Mouse (Mus musculus) liver, embryonic 11.5 days (tissue): ENCODE measurements around the gene Pdxk. TPM values are rescaled to one million over a fixed set of nuclear protein-coding genes. Genes with fewer than 3 reads are reported as not detected.

Experiments used
- ATAC-seq: fragments of 200-750 bp; cut with Nextera tagmentation; replicated peaks from 2 replicates; pipeline ENCODE4 v1.8.0; 2017; ENCODE audit warnings: moderate number of reproducible peaks, mild to moderate bottlenecking, moderate TSS enrichment, moderate library complexity; ENCODE audit not compliant: low FRiP score
- DNase-seq: peaks from one replicate; pipeline ENCODE4 v3.0.0-alpha.2; 2017; ENCODE audit warnings: low spot score
- H3K27ac ChIP-seq: fragments of 300-500 bp; sonication (generic); 2 replicates; pipeline ENCODE4 v1.5.1; 2014; ENCODE audit warnings: mild to moderate bottlenecking, low read depth, low read length, control low read depth
- H3K27me3 ChIP-seq: fragments of 300-500 bp; sonication (generic); replicated peaks from 2 replicates; pipeline ENCODE4 v1.6.1; 2014; ENCODE audit warnings: low read length, mixed read lengths; ENCODE audit not compliant: control insufficient read depth, insufficient read depth
- H3K36me3 ChIP-seq: fragments of 300-500 bp; sonication (generic); 2 replicates; pipeline ENCODE4 v1.6.1; 2014; ENCODE audit warnings: mild to moderate bottlenecking, low read length, moderate library complexity, mixed read lengths; ENCODE audit not compliant: control insufficient read depth, insufficient read depth
- H3K4me1 ChIP-seq: fragments of 300-500 bp; sonication (generic); replicated peaks from 2 replicates; pipeline ENCODE4 v1.6.1; 2014; ENCODE audit warnings: low read length, mixed read lengths; ENCODE audit not compliant: control insufficient read depth, insufficient read depth
- H3K4me2 ChIP-seq: fragments of 300-500 bp; sonication (generic); 2 replicates; pipeline ENCODE4 v1.6.1; 2014; ENCODE audit warnings: mild to moderate bottlenecking, control low read depth, moderate library complexity
- H3K4me3 ChIP-seq: fragments of 300-500 bp; sonication (generic); 2 replicates; pipeline ENCODE4 v1.5.1; 2014; ENCODE audit warnings: low read depth, low read length, control low read depth
- H3K9ac ChIP-seq: fragments of 300-500 bp; sonication (generic); 2 replicates; pipeline ENCODE4 v1.6.1; 2014; ENCODE audit warnings: low read depth, low read length, control low read depth
- H3K9me3 ChIP-seq: fragments of 300-500 bp; sonication (generic); 2 replicates; pipeline ENCODE4 v1.6.1; 2016; ENCODE audit warnings: low read length, inconsistent platforms, mixed read lengths; ENCODE audit not compliant: control insufficient read depth
- WGBS: fragments of 180-500 bp; shearing (Covaris S2); extraction: QIAGEN DNeasy Blood & Tissue Kit; methylation state at CpG from one replicate; pipeline ENCODE4 v1.1.7; 2014; 5-methylcytosine and 5-hydroxymethylcytosine counted together
- polyA plus RNA-seq: library from polyadenylated mRNA; unstranded; fragments of >200 nt; fragmentation: Nextera tagmentation; extraction: Ambion mirVana; gene quantifications from 2 replicates; pipeline ENCODE4 v1.2.1, GENCODE M21; 2014

The Pdxk gene
- polyA plus RNA-seq, 1 experiment from 2014 or later = 11.3 TPM

DNA sequence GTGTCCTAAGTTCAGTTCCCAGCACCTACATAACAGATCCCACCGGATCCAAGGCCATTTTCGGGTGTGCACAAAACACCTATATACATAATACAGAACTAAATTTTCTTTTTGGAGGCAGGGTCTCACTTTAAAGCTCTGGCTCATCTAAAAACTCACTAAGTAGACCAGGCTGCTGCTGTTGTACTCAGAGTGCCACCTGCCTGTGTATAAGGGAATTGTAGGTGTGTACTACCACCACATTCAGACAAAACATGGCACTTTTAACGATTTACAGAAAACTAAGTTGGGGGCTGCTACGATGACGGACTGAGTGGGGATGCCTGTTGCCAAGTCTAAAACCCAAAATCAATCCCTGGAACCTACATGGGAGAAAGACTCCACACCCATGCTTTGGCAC is 14.0 kb downstream of the Pdxk start:
- H3K4me3 ChIP-seq = no peak overlapping the region
- no peak overlapping the region for H3K4me2 ChIP-seq
- WGBS = 86% methylated on average over 5 of the region's 5 CpGs
- no peak for DNase-seq
- ATAC-seq = no peak
- no peaks in the 10 kb centered on the region for H3K27me3 ChIP-seq
- H3K4me1 ChIP-seq = no peaks in the 10 kb centered on the region
- H3K9ac ChIP-seq = no peak overlapping the region
- no peaks in the 10 kb centered on the region for H3K9me3 ChIP-seq
- H3K27ac ChIP-seq = no peak overlapping the region
- peaks cover 3% of the 10 kb centered on the region; the same call in 1 of the 2 replicates for H3K36me3 ChIP-seq

DNA sequence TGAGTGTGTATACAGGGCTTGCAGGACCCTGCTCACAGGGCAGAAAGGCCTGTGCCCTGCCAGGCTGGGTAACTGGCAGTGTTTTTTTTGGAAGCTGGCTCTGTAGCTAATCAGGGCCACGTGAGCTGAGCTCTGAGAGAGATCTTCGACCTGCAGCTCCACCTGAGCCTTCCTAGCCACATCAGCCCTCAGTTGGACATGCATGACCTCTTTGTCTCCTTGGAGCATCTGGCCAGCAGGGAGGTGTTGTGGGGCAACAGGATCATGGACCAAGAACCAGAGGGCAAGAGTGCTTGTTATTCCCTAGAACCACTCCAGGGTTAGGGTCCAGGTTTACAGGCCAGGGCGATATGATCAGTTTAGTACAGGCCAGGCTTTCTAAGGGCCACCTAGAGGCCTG is 17.4 kb downstream of the Pdxk start:
- H3K27me3 ChIP-seq = no peaks in the 10 kb centered on the region
- no peak overlapping the region for H3K4me2 ChIP-seq
- ATAC-seq (no peak), DNase-seq (no peak)
- H3K4me3 ChIP-seq = no peak overlapping the region
- peaks cover 9% of the 10 kb centered on the region; the same call in 1 of the 2 replicates for H3K36me3 ChIP-seq
- no peaks in the 10 kb centered on the region for H3K9me3 ChIP-seq
- H3K4me1 ChIP-seq = no peaks in the 10 kb centered on the region
- no peak overlapping the region for H3K27ac ChIP-seq
- H3K9ac ChIP-seq = no peak overlapping the region
- WGBS = 94% methylated on average over 3 of the region's 3 CpGs

DNA sequence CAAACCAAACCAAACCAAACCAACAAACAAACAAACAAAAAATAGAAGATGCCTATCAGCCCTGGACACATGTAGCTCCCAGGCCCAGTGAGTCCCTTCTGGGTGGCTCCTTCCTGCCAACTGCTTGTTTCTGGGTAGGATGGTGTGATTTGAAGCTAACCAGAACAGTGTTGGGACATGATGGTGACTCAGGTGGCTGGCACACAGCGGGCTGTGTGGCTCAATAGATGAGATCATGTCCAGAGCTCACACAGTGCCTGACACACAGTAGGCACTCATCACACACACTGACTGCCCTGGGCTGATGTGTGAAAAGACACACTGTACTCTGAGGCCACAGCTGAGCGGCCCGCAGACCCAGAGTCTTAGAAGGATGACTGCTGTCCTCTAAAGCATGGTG is 18.6 kb downstream of the Pdxk start:
- Histone ChIP-seq H3K4me3 (no peak overlapping the region), H3K27me3 (no peaks in the 10 kb centered on the region), H3K36me3 (peaks cover 12% of the 10 kb centered on the region; the same call in 1 of the 2 replicates), H3K4me1 (no peaks in the 10 kb centered on the region), H3K9me3 (no peaks in the 10 kb centered on the region), H3K27ac (no peak overlapping the region), H3K4me2 (no peak overlapping the region), H3K9ac (no peak overlapping the region)
- DNase-seq (no peak), ATAC-seq (no peak)
- 87% methylated on average over 3 of the region's 3 CpGs for WGBS

DNA sequence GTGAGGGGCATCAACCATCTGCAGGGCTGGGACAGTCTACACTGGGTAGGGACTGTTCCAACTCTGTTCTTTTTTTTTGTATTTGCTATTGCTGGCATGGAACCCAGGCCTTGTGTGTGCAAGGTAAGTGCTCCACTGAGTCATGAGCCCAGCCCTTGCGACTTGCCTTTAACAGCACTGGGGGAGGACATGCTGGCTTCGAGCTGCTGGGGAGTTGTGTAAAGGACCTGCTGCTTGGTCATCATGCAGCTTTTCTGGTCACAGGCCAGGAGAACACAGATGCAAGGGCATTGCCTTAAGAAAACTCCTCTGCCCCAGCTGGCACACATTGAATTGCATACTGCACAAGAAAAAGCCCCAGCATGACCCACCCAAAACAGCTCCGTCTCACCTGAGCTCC is 22.5 kb downstream of the Pdxk start:
- DNase-seq (no peak), ATAC-seq (no peak)
- no peaks in the 10 kb centered on the region for H3K9me3 ChIP-seq
- H3K27ac ChIP-seq = no peak overlapping the region
- no peak overlapping the region for H3K4me2 ChIP-seq
- H3K9ac ChIP-seq = no peak overlapping the region
- H3K4me3 ChIP-seq = no peak overlapping the region
- H3K36me3 ChIP-seq = peaks cover 15% of the 10 kb centered on the region; the same call in 1 of the 2 replicates
- H3K27me3 ChIP-seq = no peaks in the 10 kb centered on the region
- 92% methylated on average over 3 of the region's 3 CpGs for WGBS
- H3K4me1 ChIP-seq = no peaks in the 10 kb centered on the region

DNA sequence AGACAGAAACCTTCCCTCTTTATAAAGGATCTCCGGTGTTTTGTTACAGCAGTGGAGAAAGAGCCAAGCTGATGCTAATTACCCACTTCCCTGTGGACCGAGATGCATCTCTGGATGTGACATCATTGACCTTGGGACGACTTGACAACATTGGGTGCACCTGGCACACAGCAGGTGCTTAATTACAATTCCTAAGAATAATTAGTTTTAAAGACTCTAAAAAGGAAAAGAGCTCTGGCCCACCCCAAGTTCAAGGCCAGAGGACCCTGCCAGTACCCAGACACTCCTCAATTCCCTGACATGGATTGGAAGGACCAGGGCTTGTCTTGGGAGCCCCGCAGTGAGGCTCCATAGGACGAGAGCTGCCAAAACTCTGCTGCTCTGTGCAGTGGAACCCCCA is 23.2 kb downstream of the Pdxk start:
- WGBS = 77% methylated on average over 5 of the region's 5 CpGs
- no peaks in the 10 kb centered on the region for H3K9me3 ChIP-seq
- ATAC-seq = no peak

DNA sequence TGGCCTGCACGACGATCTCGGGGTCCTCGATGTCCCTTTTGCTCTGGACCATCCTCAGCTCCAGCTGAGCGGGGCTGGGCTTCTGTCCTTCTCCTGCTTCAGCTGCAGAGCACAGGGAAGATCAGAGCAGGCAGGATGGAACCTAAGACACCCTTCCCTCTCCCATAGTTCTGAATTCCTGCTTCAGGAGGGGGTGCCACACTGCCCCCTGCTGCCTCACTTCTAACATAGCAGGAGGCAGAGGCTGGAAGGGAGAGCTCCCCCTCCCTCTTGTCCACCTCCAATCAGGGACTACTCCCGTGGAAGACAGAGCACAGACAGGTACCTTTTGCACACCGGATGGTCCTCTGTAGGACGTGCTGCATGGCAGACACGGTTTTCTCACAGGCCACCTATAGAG is 24.0 kb downstream of the Pdxk start:
- DNase-seq (no peak), ATAC-seq (no peak)
- no peaks in the 10 kb centered on the region for H3K4me1 ChIP-seq

More for the DNA sequence above, 23.2 kb downstream of the Pdxk start:
- DNase-seq = no peak
- Histone ChIP-seq H3K36me3 (peaks cover 13% of the 10 kb centered on the region; the same call in 1 of the 2 replicates), H3K27ac (no peak overlapping the region), H3K9ac (no peak overlapping the region), H3K4me3 (no peak overlapping the region), H3K4me1 (no peaks in the 10 kb centered on the region), H3K4me2 (no peak overlapping the region), H3K27me3 (no peaks in the 10 kb centered on the region)

DNA sequence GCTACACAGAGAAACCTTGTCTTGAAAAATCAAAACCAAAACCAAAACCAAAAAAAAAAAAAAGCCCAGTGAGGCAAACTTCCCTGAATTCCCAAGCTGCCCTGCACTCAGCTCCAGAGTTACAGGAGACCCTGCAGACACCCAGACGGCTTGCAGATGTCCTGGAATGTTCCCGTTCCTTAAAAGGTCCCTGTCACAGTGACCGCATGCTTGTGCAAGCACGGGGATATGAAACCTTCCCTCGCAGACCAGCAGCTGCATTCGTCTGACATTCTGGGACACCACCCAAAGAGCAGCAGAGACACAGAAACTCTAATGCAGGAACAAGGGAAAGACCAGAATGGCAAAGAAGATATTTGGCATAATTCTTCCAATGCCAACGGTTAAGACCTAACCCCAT is 24.8 kb downstream of the Pdxk start:
- peaks cover 12% of the 10 kb centered on the region; the same call in 1 of the 2 replicates for H3K36me3 ChIP-seq
- no peaks in the 10 kb centered on the region for H3K4me1 ChIP-seq
- ATAC-seq = no peak
- H3K9ac ChIP-seq = no peak overlapping the region
- H3K27me3 ChIP-seq = no peaks in the 10 kb centered on the region
- H3K4me2 ChIP-seq = no peak overlapping the region
- no peak overlapping the region for H3K4me3 ChIP-seq
- DNase-seq = no peak
- H3K9me3 ChIP-seq = no peaks in the 10 kb centered on the region
- no peak overlapping the region; the same call in 1 of the 2 replicates for H3K27ac ChIP-seq
- 86% methylated on average over 7 of the region's 7 CpGs for WGBS

More for the DNA sequence above, 24.0 kb downstream of the Pdxk start:
- WGBS = 60% methylated on average over 9 of the region's 9 CpGs
- Histone ChIP-seq H3K9ac (no peak overlapping the region), H3K4me3 (no peak overlapping the region), H3K27me3 (no peaks in the 10 kb centered on the region), H3K9me3 (no peaks in the 10 kb centered on the region), H3K4me2 (no peak overlapping the region), H3K27ac (no peak overlapping the region), H3K36me3 (peaks cover 13% of the 10 kb centered on the region; the same call in 1 of the 2 replicates)

DNA sequence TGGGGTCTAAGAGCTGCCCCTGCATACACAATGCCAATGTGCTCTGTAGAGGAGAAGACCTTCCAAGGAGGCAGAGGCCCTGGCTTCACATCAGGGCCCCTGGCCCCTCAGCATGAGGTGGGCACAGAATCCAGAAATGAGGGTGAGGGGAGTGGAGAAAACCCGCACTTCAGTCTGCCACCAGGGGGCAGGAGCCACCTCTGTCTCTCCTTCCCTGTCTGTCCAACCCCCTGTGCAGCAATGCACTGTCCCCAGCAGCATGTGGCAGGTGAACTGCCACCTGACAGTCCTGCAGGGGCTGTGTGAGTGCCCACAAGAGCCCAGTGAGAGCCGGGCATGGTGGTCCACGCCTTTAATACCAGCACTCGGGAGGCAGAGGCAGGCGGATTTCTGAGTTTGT is 25.2 kb downstream of the Pdxk start:
- Histone ChIP-seq H3K4me2 (no peak overlapping the region), H3K4me1 (no peaks in the 10 kb centered on the region), H3K27me3 (no peaks in the 10 kb centered on the region), H3K4me3 (no peak overlapping the region), H3K9ac (no peak overlapping the region), H3K27ac (no peak overlapping the region), H3K36me3 (peaks cover 7% of the 10 kb centered on the region; the same call in 1 of the 2 replicates), H3K9me3 (no peaks in the 10 kb centered on the region)
- no peak for ATAC-seq
- 56% methylated on average over 5 of the region's 5 CpGs for WGBS
- DNase-seq = no peak

DNA sequence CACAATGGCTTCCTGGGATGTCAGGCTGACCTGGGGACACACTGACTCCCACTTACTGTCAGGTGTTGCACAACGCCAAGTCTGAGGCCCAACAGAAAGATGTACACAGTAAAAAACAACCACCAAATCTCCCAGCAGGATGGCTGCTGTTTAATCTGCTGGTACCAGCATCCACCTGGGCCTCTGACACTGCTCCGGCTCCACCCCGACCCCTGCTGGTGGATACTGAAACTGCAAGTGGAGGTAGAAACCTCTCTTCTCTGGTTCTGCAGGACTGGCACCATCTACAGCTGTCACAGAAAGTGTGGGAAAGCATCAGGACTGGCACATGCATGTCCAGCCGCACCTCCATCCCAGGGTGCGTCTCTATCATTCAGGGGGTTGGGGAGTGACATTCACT is 26.7 kb downstream of the Pdxk start:
- DNase-seq (peak; percentile 76), ATAC-seq (peak; percentile 21; the same call in 1 of the 2 replicates)
- Histone ChIP-seq H3K9ac (no peak overlapping the region), H3K4me1 (no peaks in the 10 kb centered on the region), H3K27me3 (no peaks in the 10 kb centered on the region), H3K9me3 (no peaks in the 10 kb centered on the region), H3K27ac (no peak overlapping the region), H3K36me3 (peaks cover 6% of the 10 kb centered on the region; the same call in 1 of the 2 replicates), H3K4me3 (no peak overlapping the region), H3K4me2 (no peak overlapping the region)
- 14% methylated on average over 5 of the region's 5 CpGs for WGBS
